Mouse (Mus musculus): ENCODE data around the gene Ccdc189.

DNA sequence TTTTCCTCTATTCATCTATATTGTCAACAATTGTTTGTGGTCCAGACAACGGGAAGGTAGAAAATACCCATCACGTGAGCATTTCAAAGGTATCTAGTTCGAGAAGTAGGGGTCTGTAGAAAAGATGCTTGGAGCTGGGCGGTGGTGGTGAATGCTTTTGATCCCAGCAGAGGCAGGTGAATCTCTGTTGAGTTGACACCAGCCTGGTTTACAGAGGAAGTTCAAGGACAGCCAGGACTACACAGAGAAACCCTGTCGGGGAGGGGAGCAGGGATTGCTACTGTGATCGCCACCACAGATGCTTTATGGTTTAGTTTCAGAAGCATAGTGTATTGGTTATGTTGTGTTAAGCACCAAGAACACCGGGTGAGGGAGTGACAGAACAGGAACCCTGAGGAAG lies 14.3 kb downstream of the Ccdc189 start:
- TF ChIP-seq CTCF (IDR thresholded peaks at IDR 0.05; ENCODE audit: control insufficient read depth, insufficient read depth, insufficient replicate concordance, low read depth, low read length) (no peak), POLR2A (IDR thresholded peaks at IDR 0.05; ENCODE audit: control insufficient read depth, low read depth, low read length) (no peak)

Data from testis, adult 2 months (tissue).